In genomic region chr17:42613043-42613737, GRCm38 (mm10) we compare ENCODE assay signal across 8 mouse cellular contexts. TPM values are rescaled to one million over a fixed set of nuclear protein-coding genes. Genes with fewer than 3 reads are reported as not detected.
DNase-seq lines count a peak whose midpoint lies in the region; ATAC-seq lines count a peak whose summit lies in the region.

No protein-coding gene starts in this region.

- no peaks in the 10 kb centered on the region for H3K9me3 ChIP-seq in forebrain, embryonic 12.5 days
- no peaks in the 10 kb centered on the region for H3K9me3 ChIP-seq in limb, embryonic 11.5 days (ENCODE audit: control insufficient read depth, low read length)

- WGBS in forebrain, embryonic 12.5 days, result 35% methylated on average over 6 of the region's 6 CpGs
- WGBS in limb, embryonic 11.5 days, result 37% methylated on average over 6 of the region's 6 CpGs

- H3K36me3 ChIP-seq in forebrain, embryonic 12.5 days (replicated peaks), result no peaks in the 10 kb centered on the region
- no peaks in the 10 kb centered on the region for H3K36me3 ChIP-seq in limb, embryonic 11.5 days (ENCODE audit: control insufficient read depth, insufficient read depth, low read length)

- H3K4me3 ChIP-seq in forebrain, embryonic 12.5 days (replicated peaks), result no peak overlapping the region
- H3K4me3 ChIP-seq in limb, embryonic 11.5 days (ENCODE audit: low read depth, low read length), result no peak overlapping the region

- no peak overlapping the region for H3K27ac ChIP-seq in forebrain, embryonic 12.5 days
- H3K27ac ChIP-seq in limb, embryonic 11.5 days (replicated peaks; ENCODE audit: low read depth, low read length), result no peak overlapping the region

- no peaks in the 10 kb centered on the region for H3K27me3 ChIP-seq in forebrain, embryonic 12.5 days
- H3K27me3 ChIP-seq in limb, embryonic 11.5 days (ENCODE audit: control insufficient read depth, insufficient read depth, low read length), result no peaks in the 10 kb centered on the region

- no peak overlapping the region for H3K9ac ChIP-seq in forebrain, embryonic 12.5 days
- H3K9ac ChIP-seq in limb, embryonic 11.5 days (ENCODE audit: low read length), result no peak overlapping the region

- H3K4me1 ChIP-seq in forebrain, embryonic 12.5 days, result peaks cover 2% of the 10 kb centered on the region; the same call in 1 of the 2 replicates
- no peaks in the 10 kb centered on the region for H3K4me1 ChIP-seq in limb, embryonic 11.5 days (ENCODE audit: control insufficient read depth, insufficient read depth, low read length)

- DNase-seq in testis, postnatal 10 days (ENCODE audit: low spot score), result peak; percentile 44
- no peak for DNase-seq in testis, postnatal 14 days (ENCODE audit: low spot score)
- DNase-seq in brain, adult 2 months (ENCODE audit: low read depth, low spot score), result peak; percentile 86
- DNase-seq in kidney, adult 9 months, result peak; percentile 71
- DNase-seq in limb, embryonic 11.5 days (ENCODE audit: low spot score), result peak; percentile 40
- peak; percentile 23 for DNase-seq in retina, adult 2 months (ENCODE audit: low read depth, low spot score)
- DNase-seq in spleen, postnatal 14 days (ENCODE audit: low spot score in 2 of 2), result no peak

- peak; percentile 56; the same call in 1 of the 2 replicates for ATAC-seq in forebrain, embryonic 12.5 days (ENCODE audit: low FRiP score)
- ATAC-seq in limb, embryonic 11.5 days (ENCODE audit: insufficient number of reproducible peaks, low FRiP score, low TSS enrichment, low read depth), result no peak

- no peak overlapping the region for H3K4me2 ChIP-seq in forebrain, embryonic 12.5 days
- H3K4me2 ChIP-seq in limb, embryonic 11.5 days (ENCODE audit: low read depth, severe bottlenecking), result no peak overlapping the region

RNA-seq across cellular contexts. Expression of gene Opn5, which starts 2.0 kb away (rescaled TPM):
- polyA plus RNA-seq in forebrain, embryonic 12.5 days (2016; fragmentation: Nextera tagmentation; extraction: Ambion mirVana), result not detected in 2 replicates
- not detected in 2 replicates for polyA plus RNA-seq in limb, embryonic 11.5 days (2014; fragmentation: Nextera tagmentation; extraction: Ambion mirVana)

Comparison
In these comparisons a context has a peak if more than half of its experiments do, and no peak if none do; other contexts are left out.
1. DNase-seq: peak in testis, postnatal 10 days (single experiment), brain, adult 2 months (single experiment), kidney, adult 9 months (single experiment), limb, embryonic 11.5 days (single experiment) and retina, adult 2 months (single experiment); none in testis, postnatal 14 days (single experiment) and spleen, postnatal 14 days (0 of 2).